Comparison of ENCODE assay signal across 8 mouse cellular contexts in genomic region chr2:156614258-156614556, GRCm38 (mm10). TPM values are rescaled to one million over a fixed set of nuclear protein-coding genes. Genes with fewer than 3 reads are reported as not detected.
A peak's percentile ranks its signal among the peaks of the same experiment; 100 is the strongest.
DNase-seq lines count a peak whose midpoint lies in the region; ATAC-seq and TF ChIP-seq lines count a peak whose summit lies in the region.

No protein-coding gene starts in this region.

- peak overlapping the region; percentile 66 for H3K4me3 ChIP-seq in kidney, embryonic 15.5 days (replicated peaks)
- H3K4me3 ChIP-seq in ES-E14 (ENCODE audit: insufficient read depth in 1 of 2, low read depth in 1 of 2, low read length in 2 of 2, poor library complexity in 1 of 2, severe bottlenecking in 1 of 2), result peak overlapping the region; percentile 89 to 96
- peak overlapping the region; percentile 65 for H3K4me3 ChIP-seq in intestine, embryonic 15.5 days (replicated peaks)
- peak overlapping the region; percentile 90 for H3K4me3 ChIP-seq in neural tube, embryonic 15.5 days (replicated peaks)

- H3K9ac ChIP-seq in kidney, embryonic 15.5 days, result peak overlapping the region; percentile 59; the same call in 1 of the 2 replicates
- H3K9ac ChIP-seq in ES-E14 (ENCODE audit: insufficient read depth, low read depth, low read length, poor library complexity, severe bottlenecking), result peak overlapping the region; percentile 88
- peak overlapping the region; percentile 56 for H3K9ac ChIP-seq in intestine, embryonic 15.5 days
- H3K9ac ChIP-seq in neural tube, embryonic 15.5 days (replicated peaks), result peak overlapping the region; percentile 87

- H3K27ac ChIP-seq in kidney, embryonic 15.5 days, result no peak overlapping the region
- H3K27ac ChIP-seq in ES-E14 (ENCODE audit: insufficient read depth, low read depth, low read length, poor library complexity, severe bottlenecking), result no peak overlapping the region
- H3K27ac ChIP-seq in intestine, embryonic 15.5 days, result no peak overlapping the region
- H3K27ac ChIP-seq in neural tube, embryonic 15.5 days (replicated peaks), result peak overlapping the region; percentile 77; the same call in 1 of the 2 replicates

- H3K4me1 ChIP-seq in kidney, embryonic 15.5 days, result peaks cover 25% of the 10 kb centered on the region
- H3K4me1 ChIP-seq in ES-E14 (ENCODE audit: control insufficient read depth in 2 of 2, insufficient read depth in 2 of 2, low read length in 2 of 2, poor library complexity in 1 of 2), result peaks cover 0 to 8% of the 10 kb centered on the region in 2 experiments; a peak in 1 of 4 replicates
- H3K4me1 ChIP-seq in intestine, embryonic 15.5 days (replicated peaks), result peaks cover 18% of the 10 kb centered on the region
- H3K4me1 ChIP-seq in neural tube, embryonic 15.5 days, result peaks cover 35% of the 10 kb centered on the region

- in situ Hi-C loops in ES-E14 (cut with MboI; ENCODE audit: low sequenced_read_pairs in 2 of 2, unreplicated experiment in 2 of 2), result no loop called here

- H3K36me3 ChIP-seq in kidney, embryonic 15.5 days, result no peaks in the 10 kb centered on the region
- H3K36me3 ChIP-seq in ES-E14 (ENCODE audit: control insufficient read depth, insufficient read depth, low read length, poor library complexity, severe bottlenecking), result no peaks in the 10 kb centered on the region
- no peaks in the 10 kb centered on the region for H3K36me3 ChIP-seq in intestine, embryonic 15.5 days
- no peaks in the 10 kb centered on the region for H3K36me3 ChIP-seq in neural tube, embryonic 15.5 days

- no peak for DNase-seq in kidney, adult 18-20 months
- DNase-seq in ES-E14 (ENCODE audit: low read depth, low spot score), result no peak
- peak; percentile 22 for DNase-seq in embryo, embryonic 11 days
- DNase-seq in B cell, adult 2 months, result no peak

- peak overlapping the region; percentile 99 for H3K4me2 ChIP-seq in kidney, embryonic 15.5 days
- peak overlapping the region; percentile 97 for H3K4me2 ChIP-seq in intestine, embryonic 15.5 days (replicated peaks)
- H3K4me2 ChIP-seq in neural tube, embryonic 15.5 days, result peak overlapping the region; percentile 90

- WGBS in kidney, embryonic 15.5 days, result 1% methylated on average over 18 of the region's 18 CpGs
- WGBS in intestine, embryonic 15.5 days, result under 1% methylated on average over 18 of the region's 18 CpGs
- WGBS in neural tube, embryonic 15.5 days, result under 1% methylated on average over 18 of the region's 18 CpGs

- no peak for ATAC-seq in kidney, embryonic 15.5 days (replicated peaks; ENCODE audit: low FRiP score)
- ATAC-seq in intestine, embryonic 15.5 days, result no peak
- ATAC-seq in neural tube, embryonic 15.5 days (ENCODE audit: low FRiP score), result peak; percentile 51
- ATAC-seq in megakaryocyte progenitor cell, adult 5-6 weeks (replicated peaks; ENCODE audit: poor library complexity), result no peak

- no peaks in the 10 kb centered on the region for H3K9me3 ChIP-seq in kidney, embryonic 15.5 days (replicated peaks)
- no peaks in the 10 kb centered on the region for H3K9me3 ChIP-seq in ES-E14 (ENCODE audit: control insufficient read depth, insufficient read depth, low read depth, low read length)
- no peaks in the 10 kb centered on the region for H3K9me3 ChIP-seq in intestine, embryonic 15.5 days
- H3K9me3 ChIP-seq in neural tube, embryonic 15.5 days (replicated peaks), result no peaks in the 10 kb centered on the region

- peaks cover 99% of the 10 kb centered on the region for H3K27me3 ChIP-seq in kidney, embryonic 15.5 days
- H3K27me3 ChIP-seq in intestine, embryonic 15.5 days (replicated peaks), result peaks cover 80% of the 10 kb centered on the region
- peaks cover 41% of the 10 kb centered on the region for H3K27me3 ChIP-seq in neural tube, embryonic 15.5 days (replicated peaks)

TF ChIP-seq in ES-E14, 5 proteins besides CTCF, POLR2A, EP300 and RAD21:
- TF ChIP-seq ZC3H11A (IDR thresholded peaks at IDR 0.05; ENCODE audit: borderline replicate concordance, low read depth, low read length), result no peak
- no peak for TF ChIP-seq ZNF384 (IDR thresholded peaks at IDR 0.05; ENCODE audit: low read depth, low read length)
- TF ChIP-seq HCFC1 (IDR thresholded peaks at IDR 0.05; ENCODE audit: borderline replicate concordance, insufficient read depth, low read length), result no peak
- no peak for TF ChIP-seq MAFK (IDR thresholded peaks at IDR 0.05; ENCODE audit: insufficient read depth, low read depth, low read length)
- no peak for TF ChIP-seq CHD2 (IDR thresholded peaks at IDR 0.05; ENCODE audit: low read depth, low read length)
TF ChIP-seq in ES-E14: peak in this region for 0.

RNA-seq across cellular contexts. Expression of gene Dlgap4, which starts 0.7 kb away (rescaled TPM):
- 60.5 and 70.0 TPM in 2 replicates for polyA plus RNA-seq in kidney, embryonic 15.5 days (2015; fragmentation: Nextera tagmentation; extraction: Ambion mirVana)
- total RNA-seq in ES-E14 (2012; rRNA removed), result 18.7 and 28.8 TPM in 2 replicates
- polyA plus RNA-seq in intestine, embryonic 15.5 days (2015; fragmentation: Nextera tagmentation; extraction: Ambion mirVana), result 54.3 and 54.6 TPM in 2 replicates
- polyA plus RNA-seq in neural tube, embryonic 15.5 days (2015; fragmentation: Nextera tagmentation; extraction: Ambion mirVana), result 161 and 188 TPM in 2 replicates
- 17.5 and 18.1 TPM in 2 replicates for total RNA-seq in megakaryocyte progenitor cell, adult 5-6 weeks (2015)
- 5.9 and 13.6 TPM in 2 replicates for total RNA-seq in megakaryocyte progenitor cell, adult 5-6 weeks (2017)
